Mouse (Mus musculus): ENCODE data around the gene Sp8. TPM values are rescaled to one million over a fixed set of nuclear protein-coding genes. Genes with fewer than 3 reads are reported as not detected.

Gene Sp8
- polyA plus RNA-seq, 1 experiment: 1.2 TPM

- Histone ChIP-seq H3K4me2 (ENCODE audit: low read depth) (peak overlapping the region; percentile 82), H3K79me2 (ENCODE audit: control insufficient read depth, insufficient read depth) (no peaks in the 10 kb centered on the region), H3K36me3 (ENCODE audit: control insufficient read depth, insufficient read depth) (no peaks in the 10 kb centered on the region), H3K4me3 (peak overlapping the region; percentile 87), H3K27me3 (ENCODE audit: control insufficient read depth, insufficient read depth, insufficient read length) (no peaks in the 10 kb centered on the region), H3ac (ENCODE audit: control insufficient read depth, insufficient read length) (no peak overlapping the region)
- TF ChIP-seq E2F4 (IDR thresholded peaks at IDR 0.05; ENCODE audit: insufficient read depth): peak; percentile 80
- TF ChIP-seq POLR2A (IDR thresholded peaks at IDR 0.05; ENCODE audit: insufficient read length, low read depth): peak; percentile 46
- no peak for TF ChIP-seq MAX (IDR thresholded peaks at IDR 0.05; ENCODE audit: low read depth)
These were observed 656 bp downstream of the Sp8 start for GRCm38 (mm10) chr12:118846649-118847321.

GRCm38 (mm10) chr12:118847381-118847780 lies 1.3 kb downstream of the Sp8 start:
- Histone ChIP-seq H3K36me3 (ENCODE audit: control insufficient read depth, insufficient read depth) (no peaks in the 10 kb centered on the region), H3K79me2 (ENCODE audit: control insufficient read depth, insufficient read depth) (no peaks in the 10 kb centered on the region), H3ac (ENCODE audit: control insufficient read depth, insufficient read length) (no peak overlapping the region), H3K27me3 (ENCODE audit: control insufficient read depth, insufficient read depth, insufficient read length) (no peaks in the 10 kb centered on the region), H3K4me3 (peak overlapping the region; percentile 87), H3K4me2 (ENCODE audit: low read depth) (peak overlapping the region; percentile 82)
- no peak for TF ChIP-seq USF1 (IDR thresholded peaks at IDR 0.05; ENCODE audit: low read depth)
- no peak for TF ChIP-seq MAX (IDR thresholded peaks at IDR 0.05; ENCODE audit: low read depth)
- no peak for TF ChIP-seq CEBPB (IDR thresholded peaks at IDR 0.05; ENCODE audit: insufficient read depth, poor library complexity, severe bottlenecking)
- TF ChIP-seq TCF3 (IDR thresholded peaks at IDR 0.05; ENCODE audit: insufficient read length, low read depth): no peak
- TF ChIP-seq SRF (IDR thresholded peaks at IDR 0.05; ENCODE audit: control insufficient read depth, insufficient read length, low read depth): no peak
- no peak for TF ChIP-seq POLR2A (IDR thresholded peaks at IDR 0.05; ENCODE audit: insufficient read length, low read depth)
- no peak for TF ChIP-seq MYOG (IDR thresholded peaks at IDR 0.05; ENCODE audit: control insufficient read depth in 1 of 3, insufficient read depth in 1 of 3, insufficient read length in 2 of 3, low read depth in 2 of 3)
- no peak for TF ChIP-seq REST (IDR thresholded peaks at IDR 0.05; ENCODE audit: insufficient read depth, insufficient read length)
- TF ChIP-seq E2F4 (IDR thresholded peaks at IDR 0.05; ENCODE audit: insufficient read depth): no peak
- TF ChIP-seq MYOD1 (IDR thresholded peaks at IDR 0.05; ENCODE audit: control insufficient read depth in 1 of 3, insufficient read length in 2 of 3, low read depth in 2 of 3): no peak
- no peak for TF ChIP-seq TCF12 (IDR thresholded peaks at IDR 0.05; ENCODE audit: insufficient read depth, poor library complexity, severe bottlenecking)
- TF ChIP-seq POLR2AphosphoS2 (IDR thresholded peaks at IDR 0.05; ENCODE audit: insufficient read length, low read depth): no peak

- H3ac ChIP-seq (ENCODE audit: control insufficient read depth, insufficient read length): peak overlapping the region; percentile 9
- H3K4me2 ChIP-seq (ENCODE audit: low read depth): peak overlapping the region; percentile 82
- no peaks in the 10 kb centered on the region for H3K36me3 ChIP-seq (ENCODE audit: control insufficient read depth, insufficient read depth)
- H3K27me3 ChIP-seq (ENCODE audit: control insufficient read depth, insufficient read depth, insufficient read length): no peaks in the 10 kb centered on the region
- TF ChIP-seq REST (IDR thresholded peaks at IDR 0.05; ENCODE audit: insufficient read depth, insufficient read length) (no peak), MYOG (IDR thresholded peaks at IDR 0.05; ENCODE audit: control insufficient read depth in 1 of 3, insufficient read depth in 1 of 3, insufficient read length in 2 of 3, low read depth in 2 of 3) (no peak), CEBPB (IDR thresholded peaks at IDR 0.05; ENCODE audit: insufficient read depth, poor library complexity, severe bottlenecking) (no peak), TCF3 (IDR thresholded peaks at IDR 0.05; ENCODE audit: insufficient read length, low read depth) (no peak), POLR2AphosphoS2 (IDR thresholded peaks at IDR 0.05; ENCODE audit: insufficient read length, low read depth) (no peak), SRF (IDR thresholded peaks at IDR 0.05; ENCODE audit: control insufficient read depth, insufficient read length, low read depth) (no peak), MYOD1 (IDR thresholded peaks at IDR 0.05; ENCODE audit: control insufficient read depth in 1 of 3, insufficient read length in 2 of 3, low read depth in 2 of 3) (no peak)
- H3K79me2 ChIP-seq (ENCODE audit: control insufficient read depth, insufficient read depth): no peaks in the 10 kb centered on the region
- H3K4me3 ChIP-seq: peak overlapping the region; percentile 87
These were observed 1.8 kb downstream of the Sp8 start for GRCm38 (mm10) chr12:118847861-118848495.

DNA sequence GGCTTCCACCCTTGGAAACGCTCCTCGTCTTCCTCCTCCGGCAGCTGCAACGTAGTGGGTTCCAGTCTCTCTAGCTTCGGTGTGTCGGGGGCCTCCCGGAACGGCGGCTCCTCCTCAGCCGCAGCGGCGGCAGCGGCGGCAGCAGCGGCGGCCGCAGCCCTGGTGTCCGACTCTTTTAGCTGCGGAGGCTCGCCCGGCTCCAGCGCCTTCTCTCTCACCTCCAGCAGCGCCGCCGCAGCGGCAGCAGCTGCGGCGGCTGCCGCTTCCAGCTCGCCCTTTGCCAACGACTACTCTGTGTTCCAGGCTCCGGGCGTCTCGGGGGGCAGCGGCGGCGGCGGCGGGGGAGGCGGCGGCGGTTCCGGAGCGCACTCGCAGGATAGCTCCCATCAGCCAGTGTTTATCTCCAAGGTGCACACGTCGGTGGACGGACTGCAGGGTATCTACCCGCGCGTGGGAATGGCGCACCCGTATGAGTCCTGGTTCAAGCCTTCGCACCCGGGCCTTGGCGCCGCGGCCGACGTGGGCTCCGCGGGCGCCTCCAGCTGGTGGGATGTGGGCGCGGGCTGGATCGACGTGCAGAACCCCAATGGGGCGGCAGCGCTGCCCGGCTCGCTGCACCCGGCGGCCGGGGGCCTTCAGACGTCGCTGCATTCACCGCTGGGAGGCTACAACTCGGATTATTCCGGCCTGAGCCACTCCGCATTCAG lies 2.5 kb downstream of the Sp8 start:
- Histone ChIP-seq H3ac (ENCODE audit: control insufficient read depth, insufficient read length) (peak overlapping the region; percentile 9), H3K36me3 (ENCODE audit: control insufficient read depth, insufficient read depth) (no peaks in the 10 kb centered on the region), H3K27me3 (ENCODE audit: control insufficient read depth, insufficient read depth, insufficient read length) (no peaks in the 10 kb centered on the region), H3K4me2 (ENCODE audit: low read depth) (peak overlapping the region; percentile 82), H3K79me2 (ENCODE audit: control insufficient read depth, insufficient read depth) (no peaks in the 10 kb centered on the region), H3K4me3 (peak overlapping the region; percentile 87)
- TF ChIP-seq E2F4 (IDR thresholded peaks at IDR 0.05; ENCODE audit: insufficient read depth) (no peak), POLR2A (IDR thresholded peaks at IDR 0.05; ENCODE audit: insufficient read length, low read depth) (peak; percentile 26), REST (IDR thresholded peaks at IDR 0.05; ENCODE audit: insufficient read depth, insufficient read length) (no peak), MYOD1 (IDR thresholded peaks at IDR 0.05; ENCODE audit: control insufficient read depth in 1 of 3, insufficient read length in 2 of 3, low read depth in 2 of 3) (no peak)
